Mouse (Mus musculus) erythroblast, embryonic 14.5 days (primary cell): ENCODE measurements around the gene Tti1. TPM values are rescaled to one million over a fixed set of nuclear protein-coding genes. Genes with fewer than 3 reads are reported as not detected.
"Not testable (repeated sequence)": the region's sequence is repeated elsewhere in the genome, so short reads cannot be mapped to it uniquely, and the experiment has no call there.

Source experiments
- H3K27me3 ChIP-seq: 2 replicates; pipeline ENCODE4 v1.6.1; 2012; ENCODE audit warnings: inconsistent platforms; ENCODE audit not compliant: control insufficient read depth
- H3K36me3 ChIP-seq: 2 replicates; pipeline ENCODE4 v1.6.1; 2012; ENCODE audit warnings: mild to moderate bottlenecking, inconsistent platforms; ENCODE audit not compliant: control insufficient read depth
- H3K4me1 ChIP-seq: 2 replicates; pipeline ENCODE4 v1.6.1; 2012; ENCODE audit warnings: inconsistent platforms; ENCODE audit not compliant: control insufficient read depth
- H3K4me3 ChIP-seq: replicated peaks from 2 replicates; pipeline ENCODE3; 2012; ENCODE audit warnings: moderate library complexity, mild to moderate bottlenecking, inconsistent platforms
- H3K9me3 ChIP-seq: 2 replicates; pipeline ENCODE4 v1.6.1; 2012; ENCODE audit warnings: low read length, inconsistent platforms, mixed read lengths; ENCODE audit not compliant: control insufficient read depth
- GATA1 ChIP-seq: IDR thresholded peaks from 2 replicates; pipeline ENCODE4 v1.6.1; 2012; ENCODE audit warnings: low read length, inconsistent platforms, mixed read lengths
- TAL1 ChIP-seq: IDR thresholded peaks from 3 replicates; pipeline ENCODE4 v1.6.1; 2012; ENCODE audit warnings: low read length, inconsistent platforms, mixed read lengths
- polyA plus RNA-seq: library from polyadenylated mRNA; stranded (reverse); fragments of >175 nt; gene quantifications from 2 replicates; pipeline ENCODE4 v1.2.3, GENCODE M21; 2012

Gene Tti1
- polyA plus RNA-seq, 1 experiment = 0.45 TPM

DNA sequence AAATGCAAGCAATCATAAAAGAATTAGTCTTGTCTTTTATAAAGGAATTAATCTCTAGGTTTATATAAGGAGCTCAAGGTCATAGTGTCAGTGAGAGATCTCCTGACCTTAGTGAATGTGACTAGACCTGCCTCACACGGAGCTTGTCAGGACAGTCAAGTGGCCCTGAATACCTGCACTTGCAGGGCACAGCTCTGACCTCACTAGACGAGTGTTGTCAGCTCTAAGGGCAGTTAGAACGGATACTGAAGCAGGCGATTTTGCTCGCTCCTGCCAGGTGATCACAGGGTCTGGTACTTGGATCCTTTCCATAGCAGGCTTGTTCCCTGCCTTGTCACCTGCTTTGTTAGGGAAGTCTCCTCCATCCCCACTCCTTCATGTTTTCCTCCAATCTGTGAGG is 36.8 kb upstream of the Tti1 start:
- Histone ChIP-seq H3K36me3 (peaks cover 95% of the 10 kb centered on the region), H3K4me3 (no peak overlapping the region), H3K9me3 (no peaks in the 10 kb centered on the region), H3K4me1 (no peaks in the 10 kb centered on the region; the same call in 1 of the 2 replicates), H3K27me3 (no peaks in the 10 kb centered on the region)
- no peak for TF ChIP-seq TAL1
- TF ChIP-seq GATA1 = no peak

DNA sequence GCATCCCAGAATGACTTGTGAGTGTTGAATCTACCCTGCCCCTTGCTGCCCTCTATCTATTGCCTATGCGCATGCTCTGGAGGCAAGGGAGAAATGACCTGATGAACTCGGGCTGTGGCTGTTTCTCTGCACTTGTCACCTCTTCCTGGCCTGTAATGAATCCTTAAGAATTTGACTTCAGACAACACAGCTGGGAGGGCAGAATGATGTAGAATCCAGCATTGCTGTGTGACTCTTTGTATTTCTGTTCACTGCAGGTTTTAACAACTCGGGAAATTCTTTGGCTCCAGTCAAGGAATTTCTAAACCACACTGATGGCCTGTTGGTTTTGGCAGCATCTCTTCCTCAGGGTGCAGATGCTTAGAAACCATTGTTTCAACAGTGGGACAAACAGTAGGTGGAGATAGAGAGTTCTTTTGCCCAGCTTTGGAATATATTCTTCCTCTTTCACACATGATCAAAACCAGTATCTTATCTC is 36.4 kb upstream of the Tti1 start:
- no peaks in the 10 kb centered on the region for H3K27me3 ChIP-seq
- H3K4me1 ChIP-seq = no peaks in the 10 kb centered on the region; the same call in 1 of the 2 replicates
- H3K4me3 ChIP-seq = no peak overlapping the region
- H3K9me3 ChIP-seq = no peaks in the 10 kb centered on the region
- H3K36me3 ChIP-seq = peaks cover 95% of the 10 kb centered on the region
- no peak for TF ChIP-seq GATA1
- TF ChIP-seq TAL1 = no peak

DNA sequence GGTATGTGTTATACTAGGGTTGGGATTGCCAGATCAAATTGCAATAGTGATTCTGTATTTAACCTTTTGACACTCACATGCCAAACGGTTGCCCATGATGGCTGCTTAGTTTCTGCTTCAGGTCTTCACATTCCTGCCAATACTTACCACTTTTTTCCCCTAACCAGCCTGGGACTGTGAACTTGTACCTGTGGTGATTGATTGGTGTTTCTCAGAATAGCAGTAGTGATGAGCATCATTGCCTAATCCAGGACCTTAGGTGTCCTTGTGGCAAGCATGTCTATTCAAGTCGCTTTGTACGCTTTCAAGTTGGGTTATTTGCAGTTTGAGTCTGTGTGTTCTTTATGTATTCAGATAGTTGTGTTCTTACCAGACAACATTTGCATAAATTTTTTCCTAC is 34.8 kb upstream of the Tti1 start:
- Histone ChIP-seq H3K27me3 (no peaks in the 10 kb centered on the region), H3K36me3 (peaks cover 98% of the 10 kb centered on the region), H3K4me3 (no peak overlapping the region), H3K4me1 (no peaks in the 10 kb centered on the region; the same call in none of the 2 replicates), H3K9me3 (no peaks in the 10 kb centered on the region)
- no peak for TF ChIP-seq GATA1
- TF ChIP-seq TAL1 = no peak

DNA sequence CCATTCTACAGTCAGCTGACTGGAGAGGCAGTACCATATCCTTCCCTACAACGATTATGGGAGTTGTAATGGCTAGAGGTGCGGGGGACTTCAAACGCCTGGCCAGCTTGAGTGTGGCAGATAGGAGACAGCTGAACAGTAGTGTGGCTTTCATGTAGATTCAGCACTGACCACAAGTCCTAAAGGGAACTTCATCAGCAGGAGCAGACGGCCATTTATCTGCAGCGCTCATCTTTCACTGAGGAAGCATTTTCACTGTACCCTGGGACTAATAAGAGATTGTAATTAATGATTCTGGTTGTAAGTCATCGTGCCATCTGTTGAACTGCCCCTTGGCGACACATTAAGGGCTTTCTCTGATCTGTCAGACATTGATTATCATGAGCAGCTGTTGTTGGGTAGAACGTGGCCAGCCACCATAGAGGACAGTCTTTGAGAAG is 31.5 kb upstream of the Tti1 start:
- peaks cover 99% of the 10 kb centered on the region for H3K36me3 ChIP-seq
- TF ChIP-seq TAL1 (no peak), GATA1 (no peak; the same call in 1 of the 2 replicates)

DNA sequence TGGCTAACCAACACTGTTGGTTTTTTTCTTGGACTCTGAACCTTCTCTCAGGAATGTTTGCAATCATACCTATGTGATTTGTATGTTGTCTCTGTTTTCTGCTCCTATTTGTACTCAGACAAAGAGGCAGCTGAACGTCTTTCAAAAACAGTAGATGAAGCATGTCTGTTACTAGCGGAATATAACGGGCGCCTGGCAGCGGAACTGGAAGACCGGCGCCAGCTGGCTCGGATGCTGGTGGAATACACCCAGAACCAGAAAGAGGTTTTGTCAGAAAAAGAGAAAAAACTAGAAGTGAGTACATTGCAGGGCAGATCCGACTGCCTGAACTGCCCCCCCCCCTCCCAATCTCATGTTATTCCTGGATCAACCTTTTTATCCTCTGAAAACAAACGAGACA is 30.3 kb upstream of the Tti1 start:
- peaks cover 92% of the 10 kb centered on the region for H3K36me3 ChIP-seq
- no peaks in the 10 kb centered on the region; the same call in 1 of the 2 replicates for H3K4me1 ChIP-seq
- H3K4me3 ChIP-seq = no peak overlapping the region
- no peak for TF ChIP-seq TAL1
- no peak for TF ChIP-seq GATA1
- no peaks in the 10 kb centered on the region for H3K9me3 ChIP-seq
- no peaks in the 10 kb centered on the region for H3K27me3 ChIP-seq

More for the DNA sequence above, 31.5 kb upstream of the Tti1 start:
- Histone ChIP-seq H3K4me3 (no peak overlapping the region), H3K27me3 (no peaks in the 10 kb centered on the region), H3K4me1 (no peaks in the 10 kb centered on the region; the same call in 1 of the 2 replicates), H3K9me3 (no peaks in the 10 kb centered on the region)

DNA sequence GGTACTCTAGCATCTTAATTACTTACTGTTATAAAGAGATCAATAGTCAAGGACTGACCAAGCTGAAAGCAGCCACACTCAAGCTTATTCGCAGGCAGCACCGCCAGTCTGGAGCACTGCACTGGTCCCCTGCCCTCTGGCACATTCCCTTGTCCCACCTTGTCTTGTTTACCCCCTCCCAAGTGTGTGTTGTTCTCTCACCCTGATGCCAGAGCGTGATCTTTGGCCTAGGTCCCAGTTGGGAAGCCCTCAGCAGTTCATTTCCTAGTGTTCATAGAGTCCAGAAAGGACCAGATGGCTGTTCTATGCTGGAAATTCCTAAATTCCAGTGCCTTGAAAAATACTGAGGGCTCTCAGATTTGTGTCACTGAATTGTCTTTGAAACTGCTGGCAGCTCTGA is 28.8 kb upstream of the Tti1 start:
- TF ChIP-seq TAL1 (no peak), GATA1 (no peak)
- peaks cover 87% of the 10 kb centered on the region for H3K36me3 ChIP-seq
- no peaks in the 10 kb centered on the region; the same call in 1 of the 2 replicates for H3K4me1 ChIP-seq
- no peaks in the 10 kb centered on the region for H3K9me3 ChIP-seq
- H3K4me3 ChIP-seq = no peak overlapping the region
- H3K27me3 ChIP-seq = no peaks in the 10 kb centered on the region

DNA sequence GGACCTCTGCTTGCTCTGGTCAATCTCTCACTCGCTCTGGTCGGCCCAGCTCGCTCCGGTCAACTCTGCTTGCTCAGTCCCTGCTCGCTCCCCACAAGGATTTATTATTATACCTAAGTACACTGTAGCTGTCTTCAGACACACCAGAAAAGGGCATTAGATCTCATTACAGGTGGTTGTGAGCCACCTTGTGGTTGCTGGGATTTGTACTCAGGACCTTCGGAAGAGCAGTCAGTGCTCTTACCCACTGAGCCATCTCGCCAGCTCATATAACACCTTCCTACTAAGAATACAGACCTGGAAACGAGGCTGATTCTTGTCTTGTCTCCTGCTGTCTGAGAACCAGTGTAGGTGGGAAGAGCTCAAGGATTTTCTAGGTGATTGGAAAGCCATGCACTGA is 27.1 kb upstream of the Tti1 start:
- not testable (repeated sequence) for H3K4me3 ChIP-seq, H3K4me1 ChIP-seq, H3K9me3 ChIP-seq, H3K27me3 ChIP-seq
- peaks cover 80% of the 10 kb centered on the region for H3K36me3 ChIP-seq

DNA sequence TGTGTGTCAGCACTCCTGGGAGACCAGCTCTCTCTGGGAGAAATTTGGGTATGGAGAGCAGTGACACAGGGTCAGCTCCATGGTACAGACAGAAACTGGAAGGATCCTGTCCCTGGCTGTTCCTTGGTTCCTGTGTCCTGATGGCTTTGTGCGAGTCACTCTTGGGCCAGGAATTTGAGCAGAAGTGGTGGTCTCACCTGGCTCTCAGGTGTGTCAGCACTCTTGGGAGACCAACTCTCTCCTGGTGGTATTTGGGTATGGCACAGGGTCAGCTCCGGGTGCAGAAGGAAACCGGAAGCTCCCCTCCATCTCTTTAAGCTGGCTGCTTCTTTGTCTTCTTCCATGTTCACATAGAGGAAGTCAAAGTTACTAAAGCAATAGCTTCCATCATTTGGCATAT is 26.4 kb upstream of the Tti1 start:
- H3K9me3 ChIP-seq = no peaks in the 10 kb centered on the region
- TF ChIP-seq GATA1 (no peak), TAL1 (no peak)
- no peaks in the 10 kb centered on the region for H3K27me3 ChIP-seq
- H3K36me3 ChIP-seq = peaks cover 80% of the 10 kb centered on the region
- no peaks in the 10 kb centered on the region; the same call in 1 of the 2 replicates for H3K4me1 ChIP-seq
- no peak overlapping the region for H3K4me3 ChIP-seq

DNA sequence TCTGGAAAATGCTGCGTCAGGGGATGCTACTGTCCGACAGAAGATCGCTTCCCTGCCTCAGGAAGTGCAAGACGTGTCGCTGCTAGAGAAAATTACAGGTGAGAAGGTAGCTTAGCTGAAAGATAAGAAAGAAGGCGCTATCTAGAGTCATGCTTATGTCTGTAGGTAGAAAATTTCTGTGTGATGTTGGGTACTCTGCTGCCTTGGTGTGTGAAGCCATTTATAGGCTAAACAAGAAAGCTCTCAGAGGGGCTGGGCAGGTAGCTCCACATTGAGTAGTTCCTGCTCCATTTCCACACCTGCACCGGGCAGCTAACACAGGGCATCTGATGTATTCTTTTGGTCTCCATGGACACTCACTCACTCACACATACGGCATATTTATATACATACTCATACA is 21.9 kb upstream of the Tti1 start:
- TF ChIP-seq TAL1 = no peak
- TF ChIP-seq GATA1 = no peak
- no peaks in the 10 kb centered on the region for H3K27me3 ChIP-seq
- H3K4me3 ChIP-seq = no peak overlapping the region
- peaks cover 8% of the 10 kb centered on the region for H3K4me1 ChIP-seq
- no peaks in the 10 kb centered on the region for H3K9me3 ChIP-seq
- H3K36me3 ChIP-seq = peaks cover 80% of the 10 kb centered on the region

DNA sequence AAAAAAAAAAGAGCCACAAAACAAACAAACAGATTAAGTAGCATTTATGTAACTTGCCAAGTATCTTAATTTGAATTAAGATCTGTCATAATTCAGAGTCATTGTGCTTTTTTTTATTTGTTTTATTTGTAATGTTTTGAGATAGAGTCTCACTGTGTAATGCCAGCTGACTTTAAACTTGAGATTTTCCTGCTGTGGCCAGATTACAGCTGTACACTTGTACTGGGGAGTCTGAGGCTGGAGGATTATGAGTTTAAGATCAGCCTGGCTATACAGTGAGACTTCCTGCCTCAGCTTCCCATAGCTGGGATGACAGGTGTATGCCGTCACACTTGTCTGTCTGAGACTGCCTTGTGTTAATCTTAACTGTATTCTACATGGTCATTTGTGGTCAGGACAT is 20.5 kb upstream of the Tti1 start:
- Histone ChIP-seq H3K4me3 (no peak overlapping the region), H3K9me3 (no peaks in the 10 kb centered on the region), H3K36me3 (peaks cover 85% of the 10 kb centered on the region), H3K4me1 (peaks cover 8% of the 10 kb centered on the region), H3K27me3 (no peaks in the 10 kb centered on the region)
- no peak for TF ChIP-seq GATA1
- TF ChIP-seq TAL1 = no peak
